Mouse (Mus musculus) testis, adult 2 months (tissue): Measurements from ENCODE around the gene D430041D05Rik. TPM values are rescaled to one million over a fixed set of nuclear protein-coding genes. Genes with fewer than 3 reads are reported as not detected.
A peak's percentile ranks its signal among the peaks of the same experiment; 100 is the strongest.

Experiments used
- H3K27ac ChIP-seq: fragments of 200-500 bp; 2 replicates; pipeline ENCODE4 v1.5.1; 2012; ENCODE audit warnings: low read depth, low read length; ENCODE audit not compliant: control insufficient read depth, insufficient read depth
- H3K27me3 ChIP-seq: fragments of 200-500 bp; 2 replicates; pipeline ENCODE4 v1.6.1; 2012; ENCODE audit warnings: mild to moderate bottlenecking, low read length, moderate library complexity; ENCODE audit not compliant: control insufficient read depth, insufficient read depth
- H3K36me3 ChIP-seq: fragments of 200-500 bp; 2 replicates; pipeline ENCODE4 v1.6.1; 2012; ENCODE audit warnings: mild to moderate bottlenecking, low read length; ENCODE audit not compliant: control insufficient read depth, insufficient read depth
- H3K4me1 ChIP-seq: fragments of 200-500 bp; 2 replicates; pipeline ENCODE4 v1.6.1; 2012; ENCODE audit warnings: low read length; ENCODE audit not compliant: control insufficient read depth, insufficient read depth
- H3K4me3 ChIP-seq: fragments of 200-500 bp; 2 replicates; pipeline ENCODE4 v1.5.1; 2012; ENCODE audit warnings: low read depth, mild to moderate bottlenecking, low read length, moderate library complexity, mixed read lengths; ENCODE audit not compliant: control insufficient read depth
- CTCF ChIP-seq: fragments of 200-500 bp; IDR thresholded peaks from 2 replicates; pipeline ENCODE4 v1.5.1; 2012; ENCODE audit warnings: low read depth, mild to moderate bottlenecking, inconsistent platforms, low read length, moderate library complexity; ENCODE audit not compliant: control insufficient read depth, insufficient read depth, insufficient replicate concordance
- POLR2A ChIP-seq: fragments of 200-500 bp; IDR thresholded peaks from 2 replicates; pipeline ENCODE4 v1.6.1; 2012; ENCODE audit warnings: low read depth, mild to moderate bottlenecking, inconsistent platforms, low read length, moderate library complexity; ENCODE audit not compliant: control insufficient read depth
- polyA plus RNA-seq: library from polyadenylated mRNA; depleted of rRNA; stranded (reverse); fragments of >200 nt; gene quantifications from 2 replicates; pipeline ENCODE4 v1.2.3, GENCODE M21; 2012; rRNA removed

The D430041D05Rik gene
- polyA plus RNA-seq = 0.20 and 0.27 TPM in 2 replicates

GRCm38 (mm10) chr2:104410963-104411545, at the start of gene D430041D05Rik:
TSS of gene D430041D05Rik (minus strand) at chr2:104411013.
- no peaks in the 10 kb centered on the region for H3K36me3 ChIP-seq
- no peak within 1 kb of the TSS for H3K27ac ChIP-seq
- peak within 1 kb of the TSS; percentile 83 for H3K4me3 ChIP-seq
- peaks cover 13% of the 10 kb centered on the region for H3K4me1 ChIP-seq
- no peaks in the 10 kb centered on the region; the same call in 1 of the 2 replicates for H3K27me3 ChIP-seq
- TF ChIP-seq CTCF = no peak
- TF ChIP-seq POLR2A = no peak

- TF ChIP-seq POLR2A (no peak), CTCF (no peak)
- H3K27me3 ChIP-seq = no peaks in the 10 kb centered on the region
- H3K4me3 ChIP-seq = no peak overlapping the region
- no peaks in the 10 kb centered on the region for H3K36me3 ChIP-seq
- no peaks in the 10 kb centered on the region for H3K4me1 ChIP-seq
- no peak overlapping the region for H3K27ac ChIP-seq
These were observed 49.2 kb upstream of the D430041D05Rik start for GRCm38 (mm10) chr2:104460021-104460420.

GRCm38 (mm10) chr2:104458569-104459332, 47.9 kb upstream of the D430041D05Rik start:
- Histone ChIP-seq H3K4me1 (no peaks in the 10 kb centered on the region), H3K4me3 (no peak overlapping the region), H3K27ac (no peak overlapping the region), H3K36me3 (no peaks in the 10 kb centered on the region), H3K27me3 (no peaks in the 10 kb centered on the region)
- TF ChIP-seq POLR2A (no peak), CTCF (no peak)

- Histone ChIP-seq H3K4me3 (no peak overlapping the region), H3K4me1 (no peaks in the 10 kb centered on the region), H3K36me3 (no peaks in the 10 kb centered on the region), H3K27ac (no peak overlapping the region), H3K27me3 (no peaks in the 10 kb centered on the region)
- TF ChIP-seq POLR2A (no peak), CTCF (no peak)
These were observed 46.3 kb upstream of the D430041D05Rik start for GRCm38 (mm10) chr2:104457106-104457505.

- Histone ChIP-seq H3K27ac (no peak overlapping the region), H3K27me3 (no peaks in the 10 kb centered on the region), H3K4me3 (no peak overlapping the region), H3K36me3 (0 out of 2 replicates have a peak, but pooled peaks cover under 1% of the 10 kb centered on the region), H3K4me1 (no peaks in the 10 kb centered on the region)
- TF ChIP-seq CTCF (no peak), POLR2A (no peak)
These were observed 39.9 kb upstream of the D430041D05Rik start for GRCm38 (mm10) chr2:104450685-104451084.

- no peaks in the 10 kb centered on the region for H3K27me3 ChIP-seq
- no peak overlapping the region for H3K27ac ChIP-seq
- H3K4me1 ChIP-seq = no peaks in the 10 kb centered on the region
- H3K36me3 ChIP-seq = peaks cover 1% of the 10 kb centered on the region; the same call in 1 of the 2 replicates
- H3K4me3 ChIP-seq = no peak overlapping the region
- no peak for TF ChIP-seq CTCF
- no peak for TF ChIP-seq POLR2A
These were observed 38.4 kb upstream of the D430041D05Rik start for GRCm38 (mm10) chr2:104449191-104449590.

GRCm38 (mm10) chr2:104448201-104448600, 37.4 kb upstream of the D430041D05Rik start:
- no peaks in the 10 kb centered on the region for H3K4me1 ChIP-seq
- H3K27ac ChIP-seq = no peak overlapping the region
- H3K4me3 ChIP-seq = no peak overlapping the region
- H3K36me3 ChIP-seq = peaks cover 1% of the 10 kb centered on the region; the same call in 1 of the 2 replicates
- H3K27me3 ChIP-seq = no peaks in the 10 kb centered on the region
- TF ChIP-seq CTCF = no peak
- TF ChIP-seq POLR2A = no peak
